Mouse (Mus musculus) intestine, postnatal 0 days (tissue): Measurements from ENCODE around the gene Gm49405. TPM values are rescaled to one million over a fixed set of nuclear protein-coding genes. Genes with fewer than 3 reads are reported as not detected.

ENCODE experiments used
- ATAC-seq: fragments of 200-750 bp; cut with Nextera tagmentation; 2 replicates; pipeline ENCODE4 v1.8.0; 2017; ENCODE audit warnings: mild to moderate bottlenecking, moderate TSS enrichment, moderate library complexity
- H3K27ac ChIP-seq: fragments of 300-500 bp; sonication (generic); 2 replicates; pipeline ENCODE4 v1.5.1; 2014; ENCODE audit warnings: mild to moderate bottlenecking, low read depth, low read length, moderate library complexity
- H3K27me3 ChIP-seq: fragments of 300-500 bp; sonication (generic); replicated peaks from 2 replicates; pipeline ENCODE4 v1.6.1; 2014; ENCODE audit warnings: low read length, mixed read lengths; ENCODE audit not compliant: control insufficient read depth, insufficient read depth
- H3K36me3 ChIP-seq: fragments of 300-500 bp; sonication (generic); 2 replicates; pipeline ENCODE4 v1.6.1; 2014; ENCODE audit warnings: mild to moderate bottlenecking, moderate library complexity; ENCODE audit not compliant: control insufficient read depth, insufficient read depth
- H3K4me1 ChIP-seq: fragments of 300-500 bp; sonication (generic); replicated peaks from 2 replicates; pipeline ENCODE4 v1.6.1; 2014; ENCODE audit warnings: antibody characterized with exemption, low read length, mixed read lengths; ENCODE audit not compliant: control insufficient read depth, insufficient read depth
- H3K4me2 ChIP-seq: fragments of 300-500 bp; sonication (generic); replicated peaks from 2 replicates; pipeline ENCODE4 v1.6.1; 2014; ENCODE audit warnings: low read depth, mild to moderate bottlenecking, moderate library complexity
- H3K4me3 ChIP-seq: fragments of 300-500 bp; sonication (generic); 2 replicates; pipeline ENCODE4 v1.5.1; 2014; ENCODE audit warnings: low read depth, low read length
- H3K9ac ChIP-seq: fragments of 300-500 bp; sonication (generic); 2 replicates; pipeline ENCODE4 v1.6.1; 2014; ENCODE audit warnings: mild to moderate bottlenecking, low read depth, low read length
- H3K9me3 ChIP-seq: fragments of 300-500 bp; sonication (generic); 2 replicates; pipeline ENCODE4 v1.6.1; 2016; ENCODE audit warnings: mixed run types; ENCODE audit not compliant: control insufficient read depth
- CTCF ChIP-seq: sonication (generic); IDR thresholded peaks from 2 replicates; pipeline ENCODE4 v1.5.1; 2016; ENCODE audit warnings: low read depth, mild to moderate bottlenecking, control low read depth, antibody characterized with exemption, moderate library complexity
- WGBS: fragments of 180-500 bp; shearing (Covaris S2); extraction: QIAGEN DNeasy Blood & Tissue Kit; methylation state at CpG from one replicate; pipeline ENCODE4 v1.1.7; 2014; 5-methylcytosine and 5-hydroxymethylcytosine counted together
- polyA plus RNA-seq: library from polyadenylated mRNA; unstranded; fragments of >200 nt; fragmentation: Nextera tagmentation; extraction: Ambion mirVana; gene quantifications from 2 replicates; pipeline ENCODE4 v1.2.1, GENCODE M21; 2015

Gm49405 gene
- polyA plus RNA-seq, 1 experiment from 2014 or later, result 0.42 TPM

GRCm38 (mm10) chr19:4054613-4055012, 54.2 kb downstream of the Gm49405 start:
- Histone ChIP-seq H3K4me1 (peaks cover 10% of the 10 kb centered on the region; the same call in 1 of the 2 replicates), H3K9ac (no peak overlapping the region), H3K27ac (no peak overlapping the region), H3K4me2 (no peak overlapping the region), H3K9me3 (no peaks in the 10 kb centered on the region), H3K4me3 (no peak overlapping the region), H3K27me3 (no peaks in the 10 kb centered on the region), H3K36me3 (no peaks in the 10 kb centered on the region)
- TF ChIP-seq CTCF, result no peak
- ATAC-seq, result no peak
- 88% methylated on average over 5 of the region's 5 CpGs for WGBS

Other genes starting within 250 kb of the Gm49405 start
- gene Kmt5b, start 233.2 kb upstream of the Gm49405 start, polyA plus RNA-seq, result 10.4 and 11.0 TPM in 2 replicates
- gene Chka, start 148.9 kb upstream of the Gm49405 start, polyA plus RNA-seq, result 113 and 155 TPM in 2 replicates
- 76.2 and 83.0 TPM in 2 replicates for gene Tcirg1, start 93.5 kb upstream of the Gm49405 start, polyA plus RNA-seq
- 303 and 317 TPM in 2 replicates for gene Ndufs8, start 87.9 kb upstream of the Gm49405 start, polyA plus RNA-seq
- gene Aldh3b1, start 70.8 kb upstream of the Gm49405 start, polyA plus RNA-seq, result 16.1 and 17.4 TPM in 2 replicates
- gene Unc93b1, start 65.4 kb upstream of the Gm49405 start, polyA plus RNA-seq, result 28.3 and 29.2 TPM in 2 replicates
- not detected in 2 replicates for gene Aldh3b3, start 42.0 kb upstream of the Gm49405 start, polyA plus RNA-seq
- gene Aldh3b2, start 28.3 kb upstream of the Gm49405 start, polyA plus RNA-seq, result 0.17 and 0.51 TPM in 2 replicates
- 32.3 and 34.5 TPM in 2 replicates for gene Acy3, start 14.1 kb upstream of the Gm49405 start, polyA plus RNA-seq
- 0.59 and 0.61 TPM in 2 replicates for gene Tbx10, start 7.9 kb upstream of the Gm49405 start, polyA plus RNA-seq
- 31.7 and 32.9 TPM in 2 replicates for gene Nudt8, start within 50 bp of the Gm49405 start, polyA plus RNA-seq
- gene Doc2g, start 2.7 kb downstream of the Gm49405 start, polyA plus RNA-seq, result 0.64 and 0.89 TPM in 2 replicates
- gene Ndufv1, start 12.2 kb downstream of the Gm49405 start, polyA plus RNA-seq, result 244 and 255 TPM in 2 replicates
- 746 and 756 TPM in 2 replicates for gene Gstp1, start 37.4 kb downstream of the Gm49405 start, polyA plus RNA-seq
- gene Gstp2, start 45.4 kb downstream of the Gm49405 start, polyA plus RNA-seq, result 151 and 182 TPM in 2 replicates
- 68.7 and 72.6 TPM in 2 replicates for gene Gstp3, start 58.9 kb downstream of the Gm49405 start, polyA plus RNA-seq
- not detected in 2 replicates for gene Cabp2, start 81.0 kb downstream of the Gm49405 start, polyA plus RNA-seq
- gene Cdk2ap2, start 96.6 kb downstream of the Gm49405 start, polyA plus RNA-seq, result 97.1 and 108 TPM in 2 replicates
- gene Pitpnm1, start 99.4 kb downstream of the Gm49405 start, polyA plus RNA-seq, result 13.7 and 16.3 TPM in 2 replicates
- gene Aip, start 125.2 kb downstream of the Gm49405 start, polyA plus RNA-seq, result 42.0 and 42.3 TPM in 2 replicates
- gene Gpr152, start 139.2 kb downstream of the Gm49405 start, polyA plus RNA-seq, result not detected in 2 replicates
- gene Cabp4, start 143.4 kb downstream of the Gm49405 start, polyA plus RNA-seq, result 0.33 TPM in 2 replicates
- 237 and 239 TPM in 2 replicates for gene Coro1b, start 148.0 kb downstream of the Gm49405 start, polyA plus RNA-seq
- gene Ptprcap, start 153.0 kb downstream of the Gm49405 start, polyA plus RNA-seq, result 2.7 and 3.4 TPM in 2 replicates
- gene Rps6kb2, start 162.7 kb downstream of the Gm49405 start, polyA plus RNA-seq, result 33.9 and 35.1 TPM in 2 replicates
- gene Carns1, start 174.9 kb downstream of the Gm49405 start, polyA plus RNA-seq, result 0.90 TPM in 2 replicates
- gene Tbc1d10c, start 190.7 kb downstream of the Gm49405 start, polyA plus RNA-seq, result 2.0 and 2.3 TPM in 2 replicates
- gene Ppp1ca, start 191.4 kb downstream of the Gm49405 start, polyA plus RNA-seq, result 370 and 382 TPM in 2 replicates
- 12.3 and 13.5 TPM in 2 replicates for gene Rad9a, start 201.0 kb downstream of the Gm49405 start, polyA plus RNA-seq
- gene Clcf1, start 213.6 kb downstream of the Gm49405 start, polyA plus RNA-seq, result 2.4 and 2.5 TPM in 2 replicates
- gene AC109138.7, start 213.7 kb downstream of the Gm49405 start, polyA plus RNA-seq, result not detected in 2 replicates
- 81.5 and 87.8 TPM in 2 replicates for gene Pold4, start 231.3 kb downstream of the Gm49405 start, polyA plus RNA-seq